Mouse (Mus musculus): ENCODE results near the gene 1700013F07Rik. TPM values are rescaled to one million over a fixed set of nuclear protein-coding genes. Genes with fewer than 3 reads are reported as not detected.

Gene 1700013F07Rik
- total and polyA plus RNA-seq, 3 experiments, result 0.38 to 2.5 (median 0.94) TPM

GRCm38 (mm10) chr3:108503908-108504307, 30.0 kb upstream of the 1700013F07Rik start:
- Histone ChIP-seq H3K27me3 (replicated peaks) (peaks cover 2% of the 10 kb centered on the region), H3K9me3 (replicated peaks; ENCODE audit: low read length) (no peaks in the 10 kb centered on the region), H3K9ac (ENCODE audit: insufficient read depth, low read depth) (no peak overlapping the region), H3K4me3 (replicated peaks in 1 of 3; ENCODE audit: low read depth in 2 of 3, low read length in 2 of 3, poor library complexity in 1 of 3) (no peak overlapping the region), H3K4me1 (ENCODE audit: control insufficient read depth in 1 of 2, insufficient read depth in 2 of 2) (peaks cover 0 to 23% of the 10 kb centered on the region in 2 experiments; a peak in 2 of 4 replicates), H3K36me3 (replicated peaks in 1 of 2; ENCODE audit: control insufficient read depth in 1 of 2, insufficient read depth in 1 of 2, low read length in 1 of 2) (no peaks in the 10 kb centered on the region), H3K4me2 (ENCODE audit: insufficient read depth, low read depth, poor library complexity, severe bottlenecking) (no peak overlapping the region), H3K27ac (ENCODE audit: insufficient read depth, low read depth) (no peak overlapping the region), H3K79me2 (replicated peaks; ENCODE audit: control insufficient read depth, extremely low read depth, insufficient read depth, poor library complexity, severe bottlenecking) (no peaks in the 10 kb centered on the region)
- dilution Hi-C loops (cut with MboI; ENCODE audit: extremely low pct_ligation_motif_present, extremely low pct_unique_long_range_greater_than_20kb, low sequenced_read_pairs), result no loop called here
- no peak for TF ChIP-seq ZNF384 (IDR thresholded peaks at IDR 0.05; ENCODE audit: low read depth, low read length)
- no peak for TF ChIP-seq USF1 (IDR thresholded peaks at IDR 0.05; ENCODE audit: low read depth, low read length)
- peak; percentile 64 for TF ChIP-seq EP300 (IDR thresholded peaks at IDR 0.05; ENCODE audit: low read length)
- peak; percentile 82 for TF ChIP-seq JUND (conservative IDR thresholded peaks at IDR 0.05; ENCODE audit: low read depth, low read length)
- TF ChIP-seq CTCF (conservative IDR thresholded peaks at IDR 0.05 in 1 of 2, IDR thresholded peaks at IDR 0.05 in 1 of 2; ENCODE audit: low read depth in 2 of 2, low read length in 2 of 2), result no peak
- 0 out of 2 replicates have a peak, but pooled peaks have one; percentile 35 for TF ChIP-seq BHLHE40 (IDR thresholded peaks at IDR 0.05; ENCODE audit: low read depth, low read length)
- peak; percentile 55 for TF ChIP-seq JUN (IDR thresholded peaks at IDR 0.05; ENCODE audit: insufficient read depth, low read depth, low read length)
- peak; percentile 37 for DNase-seq (ENCODE audit: extremely low read depth)
- in situ Hi-C loops (cut with MboI; ENCODE audit: low pct_ligation_motif_present, low pct_unique_long_range_greater_than_20kb, low sequenced_read_pairs), result no loop called here

- dilution Hi-C loops (cut with MboI; ENCODE audit: extremely low pct_ligation_motif_present, extremely low pct_unique_long_range_greater_than_20kb, low sequenced_read_pairs), result no loop called here
- no peaks in the 10 kb centered on the region for H3K9me3 ChIP-seq (replicated peaks; ENCODE audit: low read length)
- no peak for DNase-seq (ENCODE audit: extremely low read depth)
- H3K79me2 ChIP-seq (replicated peaks; ENCODE audit: control insufficient read depth, extremely low read depth, insufficient read depth, poor library complexity, severe bottlenecking), result no peaks in the 10 kb centered on the region
- H3K4me3 ChIP-seq (replicated peaks in 1 of 3; ENCODE audit: low read depth in 2 of 3, low read length in 2 of 3, poor library complexity in 1 of 3), result no peak overlapping the region
- in situ Hi-C loops (cut with MboI; ENCODE audit: low pct_ligation_motif_present, low pct_unique_long_range_greater_than_20kb, low sequenced_read_pairs), result no loop called here
- no peak overlapping the region for H3K4me2 ChIP-seq (ENCODE audit: insufficient read depth, low read depth, poor library complexity, severe bottlenecking)
- no peak overlapping the region for H3K27ac ChIP-seq (ENCODE audit: insufficient read depth, low read depth)
- H3K27me3 ChIP-seq (replicated peaks), result peaks cover 7% of the 10 kb centered on the region
- peaks cover 0 to 7% of the 10 kb centered on the region in 2 experiments; a peak in 2 of 4 replicates for H3K4me1 ChIP-seq (ENCODE audit: control insufficient read depth in 1 of 2, insufficient read depth in 2 of 2)
- H3K9ac ChIP-seq (ENCODE audit: insufficient read depth, low read depth), result no peak overlapping the region
- H3K36me3 ChIP-seq (replicated peaks in 1 of 2; ENCODE audit: control insufficient read depth in 1 of 2, insufficient read depth in 1 of 2, low read length in 1 of 2), result no peaks in the 10 kb centered on the region
- no peak for TF ChIP-seq ZMIZ1 (IDR thresholded peaks at IDR 0.05; ENCODE audit: low read depth, low read length)
- TF ChIP-seq ZNF384 (IDR thresholded peaks at IDR 0.05; ENCODE audit: low read depth, low read length), result peak; percentile 34; the same call in 1 of the 2 replicates
Observed at GRCm38 (mm10) chr3:108508745-108509474, 25.0 kb upstream of the 1700013F07Rik start.

GRCm38 (mm10) chr3:108510156-108510555, 23.8 kb upstream of the 1700013F07Rik start:
- Histone ChIP-seq H3K27ac (ENCODE audit: insufficient read depth, low read depth) (no peak overlapping the region), H3K79me2 (replicated peaks; ENCODE audit: control insufficient read depth, extremely low read depth, insufficient read depth, poor library complexity, severe bottlenecking) (no peaks in the 10 kb centered on the region), H3K9me3 (replicated peaks; ENCODE audit: low read length) (no peaks in the 10 kb centered on the region), H3K4me2 (ENCODE audit: insufficient read depth, low read depth, poor library complexity, severe bottlenecking) (no peak overlapping the region), H3K4me1 (ENCODE audit: control insufficient read depth in 1 of 2, insufficient read depth in 2 of 2) (no peaks in the 10 kb centered on the region; a peak in 1 of 4 replicates), H3K27me3 (replicated peaks) (peaks cover 7% of the 10 kb centered on the region), H3K36me3 (replicated peaks in 1 of 2; ENCODE audit: control insufficient read depth in 1 of 2, insufficient read depth in 1 of 2, low read length in 1 of 2) (no peaks in the 10 kb centered on the region), H3K9ac (ENCODE audit: insufficient read depth, low read depth) (no peak overlapping the region), H3K4me3 (replicated peaks in 1 of 3; ENCODE audit: low read depth in 2 of 3, low read length in 2 of 3, poor library complexity in 1 of 3) (no peak overlapping the region)
- TF ChIP-seq CHD1 (IDR thresholded peaks at IDR 0.05; ENCODE audit: low read depth, low read length), result no peak
- in situ Hi-C loops (cut with MboI; ENCODE audit: low pct_ligation_motif_present, low pct_unique_long_range_greater_than_20kb, low sequenced_read_pairs) (no loop called here), dilution Hi-C loops (cut with MboI; ENCODE audit: extremely low pct_ligation_motif_present, extremely low pct_unique_long_range_greater_than_20kb, low sequenced_read_pairs) (no loop called here)
- no peak for DNase-seq (ENCODE audit: extremely low read depth)

Measured in CH12.LX (cell line).